Mouse (Mus musculus) Muller cell, postnatal 12 days (primary cell): ENCODE measurements at regions not wholly inside any gene's neighbourhood (a gene's known extent, or its start where the extent isn't known, plus 50 kb on each side); places are given as distances from the start of the nearest gene placed in this dataset.

Source experiments
- DNase-seq: peaks from one replicate; pipeline ENCODE4 v3.0.0-alpha.2; 2015; ENCODE audit errors: inconsistent ontology term

- no peak for DNase-seq
These were observed 266.1 kb upstream of the Nox3 start for GRCm38 (mm10) chr17:3962176-3962575.

- DNase-seq: no peak
These were observed 250.5 kb upstream of the Nox3 start for GRCm38 (mm10) chr17:3946540-3946939.

GRCm38 (mm10) chr17:3936361-3936760, 240.3 kb upstream of the Nox3 start:
- no peak for DNase-seq

- DNase-seq: no peak
These were observed 237.1 kb upstream of the Nox3 start for GRCm38 (mm10) chr17:3933208-3933607.

- DNase-seq: no peak
These were observed 236.0 kb upstream of the Nox3 start for GRCm38 (mm10) chr17:3932071-3932470.

GRCm38 (mm10) chr17:3927106-3927505, 231.0 kb upstream of the Nox3 start:
- DNase-seq: no peak

- DNase-seq: no peak
These were observed 224.2 kb upstream of the Nox3 start for GRCm38 (mm10) chr17:3920282-3920681.

GRCm38 (mm10) chr17:3892826-3893225, 196.8 kb upstream of the Nox3 start:
- DNase-seq: no peak

GRCm38 (mm10) chr17:3883146-3883545, 187.1 kb upstream of the Nox3 start:
- no peak for DNase-seq

GRCm38 (mm10) chr17:3879075-3879474, 183.0 kb upstream of the Nox3 start:
- DNase-seq: no peak

- no peak for DNase-seq
These were observed 173.6 kb upstream of the Nox3 start for GRCm38 (mm10) chr17:3869459-3870194.

GRCm38 (mm10) chr17:3862384-3862783, 166.3 kb upstream of the Nox3 start:
- no peak for DNase-seq

GRCm38 (mm10) chr17:3836386-3836785, 140.3 kb upstream of the Nox3 start:
- DNase-seq: no peak

- no peak for DNase-seq
These were observed 115.1 kb upstream of the Nox3 start for GRCm38 (mm10) chr17:3811187-3811586.

- DNase-seq: peak; percentile 22
These were observed 107.4 kb upstream of the Nox3 start for GRCm38 (mm10) chr17:3803507-3803906.

- DNase-seq: peak; percentile 47
These were observed 96.5 kb upstream of the Nox3 start for GRCm38 (mm10) chr17:3792597-3792996.

- peak; percentile 80 for DNase-seq
These were observed 86.1 kb upstream of the Nox3 start for GRCm38 (mm10) chr17:3782156-3782555.

- DNase-seq: no peak
These were observed 81.6 kb upstream of the Nox3 start for GRCm38 (mm10) chr17:3777691-3778090.

- no peak for DNase-seq
These were observed 51.8 kb upstream of the Nox3 start for GRCm38 (mm10) chr17:3747808-3748335.
